Mouse (Mus musculus) monocyte, adult 5-6 weeks (primary cell): ENCODE measurements around the gene Lama5. TPM values are rescaled to one million over a fixed set of nuclear protein-coding genes. Genes with fewer than 3 reads are reported as not detected.

Experiments used
- ATAC-seq: fragments of 153-309, 156-312 bp; replicated peaks from 2 replicates; pipeline ENCODE4 v1.8.0; 2017; ENCODE audit warnings: mild to moderate bottlenecking; ENCODE audit not compliant: low TSS enrichment, insufficient number of reproducible peaks, severe bottlenecking, poor library complexity, low FRiP score
- total RNA-seq: library from RNA; stranded (forward); fragments of 200-1000, 200-491, 200-594 nt; gene quantifications from 3 replicates; pipeline ENCODE4 v1.2.3, GENCODE M21; 2017

Gene Lama5
- total RNA-seq, 1 experiment from 2014 or later: 0.29 TPM

DNA sequence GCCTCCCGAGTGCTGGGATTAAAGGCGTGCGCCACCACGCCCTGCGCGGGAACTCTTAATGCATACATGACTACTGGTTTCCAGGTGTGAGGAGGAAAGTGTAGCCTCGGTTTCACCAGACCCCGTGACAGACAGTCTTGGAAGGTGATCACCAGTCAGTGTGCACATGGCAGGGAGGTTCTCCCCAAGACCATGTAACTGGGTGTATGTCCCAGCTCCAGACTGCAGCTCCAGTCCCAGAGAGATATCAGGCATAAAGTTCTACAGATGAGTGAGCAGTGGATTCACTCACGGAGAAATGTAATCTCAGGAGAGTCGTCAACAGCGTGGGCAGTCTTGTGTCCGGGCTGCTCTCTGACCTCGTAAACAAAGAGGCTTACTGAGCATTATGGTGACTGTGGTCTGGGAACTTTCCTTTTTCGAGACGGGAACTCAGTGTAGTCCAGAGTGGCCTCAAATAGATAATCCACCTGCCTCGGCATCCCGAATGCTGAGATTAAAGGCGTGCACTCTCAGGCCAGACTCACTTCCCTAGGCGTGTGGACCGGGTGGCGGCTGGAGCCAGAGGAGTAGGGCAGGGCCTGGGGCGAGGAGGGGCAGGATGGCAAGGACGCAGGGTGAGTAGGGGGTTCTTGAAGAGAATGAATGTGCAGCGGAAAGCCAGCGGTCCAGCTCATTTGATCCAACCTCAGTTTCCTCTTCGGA lies 30.8 kb upstream of the Lama5 start:
- peak; percentile 19 for ATAC-seq

DNA sequence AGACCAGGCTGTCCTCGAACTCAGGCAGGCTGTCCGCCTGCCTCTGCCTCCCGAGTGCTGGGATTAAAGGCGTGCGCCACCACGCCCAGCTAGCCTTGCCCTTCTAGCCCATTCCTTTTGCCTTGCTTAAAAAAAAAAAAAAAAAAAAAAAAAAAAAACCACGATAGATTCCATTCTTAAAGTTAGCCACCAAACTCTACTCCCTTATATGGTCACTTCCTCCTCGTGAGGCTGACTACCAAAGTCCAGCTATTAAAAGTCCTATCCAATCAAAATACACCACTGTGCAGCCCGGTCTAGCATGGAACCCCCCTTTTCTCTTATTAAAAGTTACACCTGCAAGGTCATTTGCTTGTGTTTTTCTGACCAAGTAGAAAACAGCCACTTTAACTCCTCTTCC lies 30.0 kb upstream of the Lama5 start:
- no peak for ATAC-seq

DNA sequence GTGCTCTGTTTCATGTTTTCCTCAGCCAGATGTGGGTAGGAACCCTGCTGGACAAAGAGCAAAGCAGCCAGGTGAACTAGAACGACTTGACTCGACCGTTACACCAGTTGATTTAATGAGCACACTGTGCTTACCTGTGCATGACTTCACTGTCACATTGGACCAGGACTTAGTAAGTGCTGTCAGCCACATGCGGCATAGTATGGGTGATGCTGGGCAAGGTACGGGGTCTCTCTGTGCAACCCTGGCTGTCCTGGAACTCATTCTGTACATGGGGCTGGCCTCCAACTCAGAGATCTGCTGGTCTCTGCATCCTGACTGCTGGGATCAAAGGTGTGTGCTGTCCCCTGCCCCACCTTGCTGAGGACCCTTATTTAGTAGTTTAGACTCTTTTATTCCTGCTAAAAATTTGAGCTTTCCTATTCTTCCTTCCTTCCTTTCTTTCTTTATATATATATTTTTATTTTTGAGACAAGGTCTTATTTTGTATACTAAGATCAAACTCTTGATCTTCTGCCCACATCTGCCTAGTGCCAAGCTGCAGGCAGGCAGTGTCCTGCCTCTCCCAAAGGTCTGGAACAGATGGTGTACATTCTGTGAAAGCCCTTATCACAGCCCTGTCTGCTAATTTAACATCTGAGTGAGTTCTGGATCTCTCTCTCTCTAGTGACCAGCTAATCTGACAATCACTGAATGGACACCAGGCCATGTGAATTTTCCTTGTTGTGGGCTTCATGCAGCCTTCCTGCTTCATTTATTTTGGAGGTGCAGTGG lies 29.0 kb upstream of the Lama5 start:
- ATAC-seq: no peak

DNA sequence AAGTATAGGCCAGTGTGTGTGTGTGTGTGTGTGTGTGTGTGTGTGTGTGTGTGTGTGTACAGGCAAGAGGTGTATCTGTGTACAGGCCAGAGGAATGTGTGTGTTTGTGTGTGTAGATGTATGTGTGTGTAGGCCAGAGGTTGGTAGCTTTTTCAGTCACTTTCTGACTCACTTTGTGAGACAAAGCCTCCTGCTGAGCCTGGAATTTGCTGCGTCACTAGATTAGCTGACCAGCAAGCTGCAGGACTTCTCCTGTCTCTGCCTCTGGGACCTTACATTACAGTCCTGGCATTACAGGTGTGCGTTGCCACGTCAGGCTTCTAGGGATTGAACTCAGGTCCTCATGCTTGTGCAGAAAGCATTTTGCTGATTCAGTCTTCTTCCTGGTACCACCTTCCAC lies 26.2 kb upstream of the Lama5 start:
- ATAC-seq: no peak

DNA sequence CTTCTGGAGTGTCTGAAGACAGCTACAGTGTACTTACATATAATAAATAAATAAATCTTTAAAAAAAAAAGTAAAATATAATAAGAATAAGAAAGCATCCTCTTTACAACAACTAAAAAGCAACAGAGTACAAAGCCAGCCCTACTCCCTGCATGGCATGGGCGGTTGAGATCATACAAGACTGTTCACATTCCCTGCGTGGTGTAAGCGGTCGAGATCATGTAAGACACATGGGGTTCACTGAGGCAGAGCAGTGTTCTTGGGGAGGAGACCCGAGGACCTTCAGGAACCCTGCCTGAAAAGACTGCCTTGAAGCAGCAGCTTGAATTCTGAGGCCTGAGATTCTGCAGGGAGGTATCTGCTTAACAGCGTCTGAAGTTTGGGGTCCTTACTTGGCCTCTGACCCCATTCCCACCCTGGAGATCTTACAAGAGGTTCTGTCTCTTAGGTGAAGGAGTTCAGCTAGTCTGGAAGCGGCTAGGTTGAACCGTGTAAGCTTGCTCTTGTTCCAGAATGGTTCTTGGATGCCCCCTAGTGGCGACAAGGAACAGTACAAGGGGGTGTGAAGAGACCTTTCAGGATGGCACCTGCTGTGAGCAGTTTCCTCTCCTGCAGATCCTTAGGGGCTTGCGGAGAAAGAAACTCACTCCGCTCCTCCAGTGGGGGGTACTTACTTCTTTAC lies 25.4 kb upstream of the Lama5 start:
- ATAC-seq: peak; percentile 72

DNA sequence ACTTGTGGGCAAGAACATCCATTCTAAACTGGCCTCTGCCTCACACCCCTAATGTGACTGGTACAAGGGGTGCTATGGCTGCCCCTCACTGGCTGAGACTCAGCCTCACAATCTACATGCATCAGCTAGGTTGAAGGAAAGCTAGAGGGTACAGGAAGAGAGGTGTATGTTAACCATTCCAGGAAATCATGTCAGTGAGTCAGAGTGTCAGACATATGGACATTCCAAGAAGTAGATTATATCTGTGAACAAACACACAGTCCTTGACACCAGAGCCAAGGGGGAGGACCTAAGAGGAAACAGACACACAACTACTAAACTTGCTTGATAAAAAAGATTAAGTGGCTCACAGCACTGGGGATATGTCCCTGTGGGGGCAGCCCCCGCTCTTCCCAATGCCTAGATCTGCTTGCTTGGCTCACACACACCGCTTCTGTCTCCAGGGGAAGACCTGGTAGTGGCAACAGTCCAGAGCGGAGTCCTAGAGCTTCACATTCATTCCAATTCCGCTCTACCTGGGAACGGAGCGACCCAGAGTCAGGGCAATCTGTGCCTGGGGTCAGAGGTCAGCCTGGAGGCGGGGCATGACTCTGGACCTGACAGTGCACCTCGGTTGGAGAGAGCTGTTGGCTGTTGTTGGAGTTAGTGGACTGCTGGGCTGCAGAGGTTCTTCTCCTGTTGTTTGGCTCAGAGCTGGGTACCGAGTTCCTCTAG lies 23.4 kb upstream of the Lama5 start:
- no peak for ATAC-seq

DNA sequence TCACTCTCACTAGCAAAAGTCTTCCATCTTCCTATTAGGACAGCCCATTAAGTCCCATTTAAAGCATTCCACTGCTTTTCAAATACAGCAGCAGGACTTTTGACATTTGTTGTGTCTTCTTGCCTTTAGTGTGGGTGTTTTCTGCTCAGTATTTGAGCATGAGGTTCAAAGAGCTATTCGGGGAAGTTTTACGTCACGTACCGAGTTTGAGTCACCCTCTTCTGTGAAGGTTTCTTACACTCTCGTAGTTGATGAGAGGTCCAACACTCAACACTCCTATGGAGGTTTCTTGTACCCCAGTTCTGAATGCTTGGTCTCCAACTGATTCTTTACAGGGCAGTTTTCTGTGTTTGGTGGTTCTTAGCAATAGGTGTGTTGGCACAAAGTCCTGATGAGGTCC lies 22.3 kb upstream of the Lama5 start:
- no peak for ATAC-seq

DNA sequence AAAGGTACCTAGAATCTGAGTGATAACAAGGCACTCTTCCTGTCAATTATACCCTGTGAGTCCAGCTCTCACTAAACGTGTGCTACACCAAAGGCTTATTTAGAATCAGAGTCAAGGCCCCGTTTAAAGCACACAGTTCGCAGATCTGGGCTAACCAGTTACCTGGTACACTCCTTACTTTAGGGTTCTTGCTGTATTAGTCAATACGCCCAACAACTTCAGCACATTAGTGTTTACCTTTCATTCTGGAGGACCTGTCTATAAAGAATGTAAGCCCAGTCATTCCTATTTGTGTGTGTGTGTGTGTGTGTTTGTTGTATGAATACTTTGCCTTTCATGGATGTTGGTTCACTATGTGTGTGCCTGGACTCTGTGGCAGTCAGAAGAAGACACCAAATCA lies 17.4 kb upstream of the Lama5 start:
- ATAC-seq: no peak

DNA sequence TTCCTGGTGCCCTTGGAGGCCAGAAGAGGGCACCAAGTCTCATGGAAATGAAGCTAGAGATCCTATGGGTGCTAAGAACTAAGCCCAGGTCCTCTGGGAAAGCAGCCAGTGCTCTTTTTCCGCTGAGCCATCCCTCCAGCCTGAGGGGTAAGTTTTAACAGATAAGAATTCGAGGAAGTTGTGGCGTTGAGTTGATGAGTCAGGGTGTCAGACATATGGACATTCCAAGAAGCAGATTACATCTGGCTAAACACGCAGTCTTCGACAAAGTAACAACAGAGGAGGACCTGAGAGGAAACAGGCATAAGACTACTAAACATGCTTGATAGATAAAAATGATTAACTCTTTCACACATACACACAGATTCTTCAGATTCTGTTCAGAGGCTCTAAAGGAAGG lies 12.9 kb upstream of the Lama5 start:
- ATAC-seq: no peak

DNA sequence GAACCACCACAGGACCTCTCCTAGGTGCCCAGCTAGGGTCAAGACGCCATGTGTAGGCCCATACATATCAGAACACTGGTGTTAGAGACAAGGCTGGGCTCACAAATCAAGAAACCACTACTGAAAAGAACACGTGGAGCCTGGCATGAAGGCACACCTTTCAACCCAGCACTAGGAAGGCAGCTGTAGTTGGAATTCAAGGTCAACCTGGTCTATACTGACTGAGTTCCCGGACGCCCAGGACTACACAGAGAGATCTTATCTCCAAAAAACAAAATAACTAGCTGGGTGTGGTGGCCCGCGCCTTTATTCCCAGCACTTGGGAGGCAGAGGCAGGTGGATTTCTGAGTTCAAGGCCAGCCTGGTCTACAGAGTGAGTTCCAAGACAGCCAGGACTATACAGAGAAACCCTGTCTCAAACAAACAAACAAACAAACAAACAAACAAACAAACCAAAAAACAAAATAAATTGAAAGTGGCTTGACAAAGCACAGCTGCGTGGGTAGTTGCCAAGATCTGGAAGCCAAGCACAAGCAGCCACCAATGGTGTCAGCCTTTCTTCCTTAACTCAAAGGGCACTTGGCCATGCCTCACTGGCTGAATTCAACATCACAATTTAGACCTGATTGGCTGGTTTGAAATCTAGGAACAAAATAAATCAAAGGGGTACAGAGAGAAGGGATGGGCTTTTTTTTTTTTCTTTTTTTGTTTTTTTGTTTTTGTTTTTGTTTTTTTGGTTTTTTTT lies 12.1 kb upstream of the Lama5 start:
- no peak for ATAC-seq

DNA sequence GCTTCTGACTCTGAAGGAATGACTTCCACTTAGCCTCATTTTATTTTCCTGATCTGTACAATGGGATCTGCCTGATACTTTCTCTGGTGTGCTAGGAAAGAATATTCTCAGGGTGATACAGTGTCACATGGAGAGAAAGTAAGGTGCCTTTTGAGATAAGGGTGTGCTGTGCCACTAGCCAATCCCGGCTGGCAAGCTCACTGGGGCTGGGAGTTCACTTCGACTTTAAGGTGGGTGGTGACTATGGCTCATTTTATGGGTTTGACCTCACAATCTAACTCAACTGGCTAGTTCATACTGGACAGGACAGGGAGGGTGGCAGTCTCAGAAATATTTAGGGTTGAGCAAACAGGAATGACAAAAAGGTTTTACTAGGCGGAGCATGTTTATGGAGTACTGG lies 11.3 kb upstream of the Lama5 start:
- ATAC-seq: no peak

DNA sequence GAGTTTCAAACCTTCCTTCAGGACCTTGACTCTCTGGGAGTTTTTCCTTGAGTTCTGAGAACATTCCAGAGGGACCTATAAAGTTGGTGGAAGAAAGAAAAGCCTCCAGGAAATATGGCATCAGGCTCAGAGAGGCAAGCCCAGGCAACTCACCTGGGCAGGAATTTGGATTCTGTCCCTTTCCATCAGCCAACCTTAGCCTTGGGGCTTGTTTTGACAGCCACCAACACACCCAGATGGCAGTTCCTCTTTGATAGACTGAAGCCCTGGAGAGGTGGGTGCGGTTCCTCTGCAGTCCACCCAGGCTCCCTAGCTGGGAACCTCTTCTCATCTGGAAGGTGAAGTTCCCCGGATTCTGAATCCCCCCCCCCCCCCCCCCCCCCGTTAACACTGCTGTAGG lies 10.8 kb upstream of the Lama5 start:
- ATAC-seq: no peak

DNA sequence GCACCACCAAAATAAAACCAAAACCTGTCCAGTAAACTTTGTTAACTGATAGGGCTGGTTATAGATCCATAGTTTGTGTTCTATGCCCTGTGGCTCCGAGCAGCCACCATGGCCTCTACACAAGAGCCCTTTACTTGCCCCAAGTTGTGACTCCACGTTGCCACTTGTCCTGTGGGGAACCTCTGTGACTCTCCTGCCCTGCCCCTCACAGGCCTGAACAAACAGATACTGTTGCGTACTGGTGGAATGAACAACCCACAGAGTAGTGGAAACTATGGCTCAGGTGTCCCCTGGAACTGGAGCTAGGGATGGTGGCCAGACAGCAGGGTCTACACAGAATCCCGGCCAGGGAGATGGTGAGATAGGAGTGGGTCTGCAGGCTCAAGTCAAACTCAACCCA lies 10.1 kb upstream of the Lama5 start:
- ATAC-seq: no peak

DNA sequence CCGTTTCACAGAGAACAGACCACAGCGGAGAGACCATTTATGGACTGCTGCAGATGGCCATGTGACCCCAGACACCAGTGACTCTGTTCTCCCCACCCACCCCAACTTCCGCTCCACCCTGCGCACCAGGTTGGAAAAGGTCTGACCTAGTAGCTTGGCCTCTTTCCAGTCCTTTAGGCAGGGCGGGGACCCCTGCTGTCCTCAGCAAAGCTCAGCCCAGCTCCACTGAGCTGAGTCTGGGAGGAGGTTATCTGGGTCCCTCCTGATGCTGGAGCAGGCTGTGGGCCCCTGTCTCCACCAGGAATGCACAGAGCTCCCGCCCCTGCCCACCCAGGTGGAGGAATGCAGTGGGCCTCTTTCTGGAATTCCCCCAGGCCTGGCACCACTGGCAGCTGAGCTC lies 9.3 kb upstream of the Lama5 start:
- no peak for ATAC-seq

DNA sequence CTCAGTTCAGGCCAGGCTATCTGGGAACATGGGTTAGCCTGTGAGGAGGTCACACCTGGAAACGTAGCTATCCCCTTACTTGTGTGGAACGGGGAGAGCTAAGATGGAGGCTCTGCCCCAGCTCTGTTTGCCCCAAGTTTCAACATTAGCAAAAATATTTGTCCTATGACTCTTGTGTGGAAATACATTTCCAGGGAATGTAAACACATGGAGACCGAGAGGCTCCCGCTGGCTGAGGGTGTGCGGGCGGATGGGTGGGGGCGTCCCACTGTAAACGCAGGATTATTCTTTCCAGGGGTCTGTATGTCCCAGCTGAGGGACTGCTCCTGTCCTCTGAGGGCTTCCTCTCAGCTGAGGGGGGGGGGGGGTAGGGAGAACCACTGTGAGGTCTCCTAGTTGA lies 8.7 kb upstream of the Lama5 start:
- ATAC-seq: no peak

DNA sequence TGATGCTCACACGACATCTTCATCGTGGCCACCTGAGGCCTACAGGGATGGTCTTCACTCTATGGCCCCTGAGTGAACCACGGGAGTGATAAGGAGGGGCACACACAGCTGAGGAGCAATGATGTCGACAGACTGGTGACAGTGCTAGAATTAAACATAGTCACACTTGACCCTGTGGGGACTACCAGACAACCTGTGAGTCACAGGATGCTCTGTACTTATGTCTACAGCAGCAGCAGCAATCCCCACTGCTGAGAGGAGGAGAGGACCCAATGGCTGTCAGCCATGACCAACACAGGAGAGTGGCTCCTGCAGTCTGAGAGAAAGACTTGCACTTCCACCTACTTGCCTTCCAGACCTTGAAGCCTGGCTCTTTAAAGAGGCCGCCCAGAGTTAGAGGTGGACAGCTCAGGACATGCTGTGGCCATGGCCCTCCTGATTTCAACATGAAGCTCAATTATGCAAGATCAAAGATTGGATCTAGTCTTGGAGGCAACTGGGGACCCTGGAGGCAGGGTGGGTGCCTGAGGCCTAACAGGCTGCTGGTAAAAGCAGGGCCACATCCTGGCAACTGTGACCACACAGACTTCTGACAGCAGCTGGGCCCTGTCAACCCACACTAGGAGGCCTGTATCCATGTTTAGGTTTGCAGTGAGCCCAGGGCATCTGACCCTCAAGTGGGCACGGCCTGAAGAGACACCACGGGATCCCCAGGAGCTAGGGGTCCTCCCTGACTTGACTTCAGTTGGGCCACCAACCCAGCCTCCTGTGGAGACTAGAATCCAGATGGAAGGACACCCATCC lies 7.6 kb upstream of the Lama5 start:
- no peak for ATAC-seq

DNA sequence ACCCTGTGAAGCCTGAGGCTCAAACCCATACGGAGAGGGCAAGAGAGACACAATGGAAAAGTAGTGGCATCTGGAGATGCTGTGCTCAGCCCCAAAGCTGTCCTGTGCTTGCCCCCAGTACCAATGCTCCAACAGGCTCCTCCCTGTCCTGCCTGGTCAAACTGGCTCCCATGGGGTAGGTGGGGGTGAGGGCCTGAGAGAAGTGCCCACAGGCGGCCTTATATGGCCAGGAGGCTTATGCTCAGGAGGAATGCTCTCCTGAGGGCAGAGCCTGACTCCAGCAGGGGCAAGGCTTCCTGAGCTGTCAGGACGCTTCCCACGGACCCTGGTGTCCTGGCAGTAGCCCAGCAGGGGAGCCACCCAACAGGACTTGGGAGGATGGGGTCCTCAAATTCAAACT lies 4.8 kb upstream of the Lama5 start:
- ATAC-seq: no peak

DNA sequence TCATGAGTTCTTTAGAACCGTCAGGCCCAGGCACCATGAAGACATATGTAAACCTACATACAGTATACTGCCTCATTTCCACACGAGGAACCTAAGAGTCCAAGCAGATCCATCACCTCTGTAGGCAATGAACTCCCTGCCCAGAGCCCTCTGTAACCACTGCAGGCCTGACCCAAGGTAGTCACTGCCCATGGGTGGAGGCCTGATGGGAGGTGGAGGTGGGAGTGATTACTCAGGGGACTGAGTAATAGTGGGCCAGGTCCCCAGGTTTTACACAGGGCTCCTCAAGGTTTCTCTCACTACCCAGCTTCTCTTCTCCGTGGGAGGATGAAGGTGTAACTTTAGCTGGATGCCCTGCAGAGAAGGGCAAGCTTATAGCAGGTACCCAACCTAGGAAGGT lies 3.5 kb upstream of the Lama5 start:
- ATAC-seq: no peak
